Comparison of ENCODE assay signal across 8 mouse cellular contexts in the genomic region with DNA sequence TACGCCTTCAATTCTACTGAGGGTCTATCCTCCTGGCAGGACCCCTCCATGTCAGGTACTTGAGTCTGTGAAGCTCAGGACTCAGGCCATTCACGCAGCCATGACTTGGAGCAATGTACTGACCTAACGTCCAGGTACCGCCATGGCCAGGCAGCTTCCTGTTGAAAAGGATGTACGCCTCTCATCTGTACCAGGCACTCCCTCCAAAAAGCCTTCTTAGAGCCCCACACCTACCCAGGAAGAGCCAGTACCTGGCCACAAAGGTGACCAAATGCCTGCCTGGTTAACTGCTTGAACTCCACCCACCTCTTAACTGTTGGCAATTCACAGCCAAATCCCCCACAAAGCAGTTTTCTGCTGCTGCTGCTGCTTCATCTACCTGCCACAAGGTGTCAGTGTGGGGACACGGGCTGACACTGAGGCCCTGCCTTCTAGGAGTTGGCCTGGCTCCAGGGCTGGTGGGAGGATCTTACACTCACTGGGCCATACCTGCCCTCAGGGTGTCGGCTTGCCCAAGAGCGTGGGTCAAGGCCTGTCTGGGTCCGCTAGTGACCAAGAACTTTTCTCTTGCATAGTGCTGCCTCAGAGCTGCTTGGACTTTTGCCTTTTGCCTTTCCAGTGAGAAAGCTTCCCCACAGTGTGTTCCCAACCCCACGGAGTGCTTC. TPM values are rescaled to one million over a fixed set of nuclear protein-coding genes. Genes with fewer than 3 reads are reported as not detected.
DNase-seq lines count a peak whose midpoint lies in the region; ATAC-seq lines count a peak whose summit lies in the region.

No protein-coding gene starts in this region.

- no peak overlapping the region for H3K27ac ChIP-seq in hindbrain, embryonic 13.5 days

- H3K4me3 ChIP-seq in hindbrain, embryonic 13.5 days, result no peak overlapping the region

- H3K9ac ChIP-seq in hindbrain, embryonic 13.5 days, result no peak overlapping the region

- 48% methylated on average over 10 of the region's 10 CpGs for WGBS in hindbrain, embryonic 13.5 days

- H3K36me3 ChIP-seq in hindbrain, embryonic 13.5 days, result no peaks in the 10 kb centered on the region

- no peaks in the 10 kb centered on the region for H3K9me3 ChIP-seq in hindbrain, embryonic 13.5 days

- H3K4me1 ChIP-seq in hindbrain, embryonic 13.5 days (replicated peaks), result 0 out of 2 replicates have a peak, but pooled peaks cover 3% of the 10 kb centered on the region

- ATAC-seq in hindbrain, embryonic 13.5 days (ENCODE audit: low FRiP score), result peak; percentile 43

- peak; percentile 91 for DNase-seq in NIH3T3 (ENCODE audit: low read depth)
- peak; percentile 93 to 95 for DNase-seq in cerebellum, postnatal 10 days
- DNase-seq in frontal cortex, postnatal 14 days (ENCODE audit: low spot score in 2 of 2), result peak; percentile 53 to 64
- peak; percentile 76 to 85 for DNase-seq in layer of hippocampus, postnatal 10 days (ENCODE audit: low spot score in 2 of 2)
- peak; percentile 89 for DNase-seq in lung, postnatal 10 days
- DNase-seq in retina, adult 2 months (ENCODE audit: low read depth, low spot score), result peak; percentile 40
- peak; percentile 51 for DNase-seq in thymus, postnatal 14 days

- H3K27me3 ChIP-seq in hindbrain, embryonic 13.5 days, result no peaks in the 10 kb centered on the region

- H3K4me2 ChIP-seq in hindbrain, embryonic 13.5 days, result no peak overlapping the region

RNA-seq across cellular contexts. Expression of gene Sctr, which starts 26.2 kb away (rescaled TPM):
- polyA plus RNA-seq in hindbrain, embryonic 13.5 days (2015; fragmentation: Nextera tagmentation; extraction: Ambion mirVana), result 0.71 and 1.0 TPM in 2 replicates
- 1 to 10 TPM; 2.3 to 2.5 TPM for total RNA-seq in layer of hippocampus, postnatal 10 days (2021)

RNA-seq across cellular contexts. Expression of gene Cfap221, which starts 35.9 kb away (rescaled TPM):
- polyA plus RNA-seq in hindbrain, embryonic 13.5 days (2015; fragmentation: Nextera tagmentation; extraction: Ambion mirVana), result 0.45 and 0.49 TPM in 2 replicates
- total RNA-seq in layer of hippocampus, postnatal 10 days (2021), result under 1 TPM; 0.36 to 0.39 TPM

RNA-seq across cellular contexts. Expression of gene Tmem37, which starts 40.9 kb away (rescaled TPM):
- 7.9 and 8.0 TPM in 2 replicates for polyA plus RNA-seq in hindbrain, embryonic 13.5 days (2015; fragmentation: Nextera tagmentation; extraction: Ambion mirVana)
- 1 to 10 TPM; 1.0 to 2.0 TPM for total RNA-seq in layer of hippocampus, postnatal 10 days (2021)

Comparison
In these comparisons a context has a peak if more than half of its experiments do, and no peak if none do; other contexts are left out.
1. DNase-seq: peak in every context shown above with its lines; median percentile 94 in cerebellum, postnatal 10 days; 91 in NIH3T3; 89 in lung, postnatal 10 days; 80 in layer of hippocampus, postnatal 10 days; 58 in frontal cortex, postnatal 14 days; 51 in thymus, postnatal 14 days; 40 in retina, adult 2 months.